Mouse (Mus musculus): ENCODE measurements around the gene Smim14.

GRCm38 (mm10) chr5:65415653-65416458, 121.1 kb downstream of the Smim14 start:
- TF ChIP-seq CTCF (IDR thresholded peaks at IDR 0.05; ENCODE audit: borderline replicate concordance, insufficient read depth, low read depth, low read length) (no peak), POLR2A (IDR thresholded peaks at IDR 0.05; ENCODE audit: borderline replicate concordance, insufficient read depth, low read length) (no peak)

Measured in cerebellum, adult 2 months (tissue).